Mouse (Mus musculus): ENCODE measurements at regions not wholly inside any gene's neighbourhood (a gene's known extent, or its start where the extent isn't known, plus 50 kb on each side); places are given as distances from the start of the nearest gene placed in this dataset.

DNA sequence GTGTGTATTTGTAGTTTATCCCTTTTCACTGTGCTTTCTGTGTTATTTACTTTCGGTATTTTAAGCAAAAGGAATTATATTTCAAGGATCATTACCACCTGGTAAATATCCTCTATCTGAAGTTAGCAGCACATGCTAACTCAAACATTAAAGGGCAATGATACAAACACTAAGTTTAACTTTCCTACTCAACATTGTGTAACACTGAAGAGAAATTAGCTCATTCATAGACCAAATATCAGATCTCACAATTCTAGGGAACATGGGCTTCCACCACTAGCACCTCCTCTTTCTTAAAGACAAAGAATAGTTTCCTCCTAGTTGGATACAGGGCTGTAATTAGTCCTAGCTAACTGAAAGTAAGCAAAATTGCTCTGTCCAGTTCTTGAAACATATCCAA lies 377.4 kb downstream of the Kcnj2 start:
- no peak for DNase-seq (ENCODE audit: low spot score)

DNA sequence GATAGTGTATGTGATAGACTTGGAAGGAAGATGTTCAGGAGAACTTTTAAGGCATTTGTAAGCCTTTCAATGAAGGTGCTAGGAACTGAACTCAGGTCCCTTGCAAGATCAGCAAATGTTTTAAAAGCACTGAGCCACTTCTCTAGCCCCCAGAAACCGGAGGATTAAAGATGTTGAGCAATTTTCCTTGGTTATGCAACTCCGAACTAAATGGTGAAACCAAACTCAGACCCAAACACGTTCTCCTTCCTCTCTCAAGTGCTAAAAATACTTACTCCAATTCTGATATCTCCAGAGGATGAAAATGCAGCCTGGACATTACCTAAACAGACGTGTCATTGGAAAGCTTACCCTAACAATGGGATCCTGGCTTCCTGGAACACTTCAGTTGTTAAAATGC lies 378.8 kb downstream of the Kcnj2 start:
- DNase-seq (ENCODE audit: low spot score): no peak

GRCm38 (mm10) chr11:111445764-111446163 lies 379.8 kb downstream of the Kcnj2 start:
- DNase-seq (ENCODE audit: low spot score): no peak

DNA sequence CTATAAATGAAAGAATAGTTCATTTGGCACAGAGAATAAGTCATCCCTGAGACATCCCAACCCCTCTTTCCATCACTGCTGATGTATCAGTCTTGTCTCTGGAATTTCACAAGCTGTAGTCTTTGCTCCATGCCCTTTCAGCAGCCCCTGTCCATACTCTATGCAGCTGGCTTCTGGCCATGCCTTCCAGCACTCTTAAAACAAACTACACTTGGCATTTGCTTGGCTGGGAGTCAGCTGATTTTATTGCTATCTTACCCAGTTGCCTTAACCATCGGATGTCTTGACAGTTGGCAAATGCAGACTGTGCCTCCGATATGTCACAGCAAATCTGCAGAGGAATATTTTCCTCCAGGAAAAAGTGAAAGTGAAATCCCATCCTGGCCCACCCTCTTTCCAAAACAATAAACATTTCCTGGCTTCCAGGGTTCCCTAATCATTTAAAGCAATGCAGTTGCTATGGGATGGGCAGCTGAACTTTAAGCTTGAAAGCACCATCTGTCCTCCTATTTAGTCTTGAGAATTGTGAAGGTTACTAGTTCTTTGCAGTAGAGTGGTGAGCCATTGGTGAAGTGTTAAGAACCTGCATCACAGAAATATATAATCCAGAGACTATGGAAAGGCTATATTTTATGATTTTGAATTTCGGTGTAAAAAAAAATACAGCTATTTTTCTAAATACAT lies 385.0 kb downstream of the Kcnj2 start:
- DNase-seq (ENCODE audit: low spot score): no peak

DNA sequence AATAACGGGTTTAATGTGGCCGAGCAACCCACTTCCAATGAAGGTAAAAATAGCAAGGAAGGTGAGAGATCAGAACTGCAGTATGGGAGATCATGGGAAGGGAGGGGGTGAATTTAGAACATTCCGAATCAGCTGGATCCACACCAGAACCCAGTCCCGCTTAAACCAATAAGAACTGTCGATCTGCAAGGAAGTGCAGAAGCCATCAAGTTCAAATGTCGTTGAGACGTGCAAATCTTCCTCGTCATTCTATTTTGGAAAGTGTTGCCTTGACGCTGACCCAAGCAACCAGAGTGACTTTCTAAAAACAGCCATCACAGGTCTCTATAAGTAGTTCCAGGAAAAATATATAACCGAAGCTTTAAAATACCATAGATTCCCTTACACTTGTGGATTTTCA lies 394.1 kb downstream of the Kcnj2 start:
- no peak for DNase-seq (ENCODE audit: low spot score)

DNA sequence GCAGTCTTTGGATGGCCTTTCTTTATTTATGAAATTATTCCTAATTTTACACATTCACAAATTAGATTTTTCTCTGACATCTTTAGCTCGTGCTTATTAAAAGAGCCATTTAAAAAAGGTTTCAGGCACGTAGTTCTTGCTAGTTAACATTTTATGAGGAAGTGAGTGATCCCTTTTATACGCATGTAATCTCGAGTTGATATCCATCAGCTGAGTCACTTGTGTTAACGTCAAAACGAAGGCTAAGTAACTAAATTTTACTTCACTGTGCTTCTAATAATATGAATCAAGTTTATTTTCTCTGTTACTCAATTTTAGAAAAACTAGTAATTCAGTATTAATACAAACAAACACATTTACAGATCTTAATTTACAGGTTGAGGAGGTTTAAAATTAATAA lies 419.0 kb downstream of the Kcnj2 start:
- DNase-seq (ENCODE audit: low spot score): no peak

- no peak for DNase-seq (ENCODE audit: low spot score)
These were observed 446.5 kb downstream of the Kcnj2 start for GRCm38 (mm10) chr11:111512471-111512870.

- no peak for DNase-seq (ENCODE audit: low spot score)
These were observed 456.8 kb downstream of the Kcnj2 start for GRCm38 (mm10) chr11:111522716-111523115.

- peak; percentile 31 for DNase-seq (ENCODE audit: low spot score)
These were observed 457.5 kb downstream of the Kcnj2 start for GRCm38 (mm10) chr11:111523465-111523864.

DNA sequence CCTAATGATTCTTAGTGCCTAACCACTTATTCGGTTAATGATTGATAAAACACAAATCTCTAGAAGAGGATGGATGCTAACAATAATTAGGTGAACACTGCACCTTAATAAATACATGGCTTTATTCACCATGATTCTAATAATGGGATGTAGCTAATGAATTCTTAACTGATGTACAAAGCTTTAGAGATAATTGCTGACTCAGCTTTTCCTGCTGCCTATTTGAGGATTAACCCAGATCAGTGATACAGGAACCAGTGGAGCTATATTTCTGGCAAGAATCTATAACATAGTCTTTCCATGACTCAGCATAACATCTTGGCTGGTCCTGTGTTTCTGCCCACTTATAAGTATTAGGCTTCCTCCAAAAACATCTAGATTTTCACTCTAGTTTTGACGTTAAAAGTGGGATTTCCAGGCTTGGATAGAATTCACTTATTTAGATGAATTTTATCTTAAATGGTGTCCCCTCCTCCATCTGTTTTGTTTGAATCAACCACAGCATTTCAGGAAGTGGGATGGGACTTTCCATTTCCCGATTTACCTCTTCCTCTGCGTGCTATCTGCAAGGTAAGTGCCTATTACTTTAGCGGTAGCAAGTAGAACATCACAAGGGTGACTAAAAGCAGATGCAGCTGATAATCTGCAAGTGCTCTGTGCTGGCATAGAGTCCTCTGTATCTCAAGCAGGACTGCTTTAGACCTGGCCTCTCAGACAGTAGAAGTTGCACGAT lies 460.2 kb downstream of the Kcnj2 start:
- no peak for DNase-seq (ENCODE audit: low spot score)

- no peak for DNase-seq (ENCODE audit: low spot score)
These were observed 463.6 kb downstream of the Kcnj2 start for GRCm38 (mm10) chr11:111529591-111529990.

DNA sequence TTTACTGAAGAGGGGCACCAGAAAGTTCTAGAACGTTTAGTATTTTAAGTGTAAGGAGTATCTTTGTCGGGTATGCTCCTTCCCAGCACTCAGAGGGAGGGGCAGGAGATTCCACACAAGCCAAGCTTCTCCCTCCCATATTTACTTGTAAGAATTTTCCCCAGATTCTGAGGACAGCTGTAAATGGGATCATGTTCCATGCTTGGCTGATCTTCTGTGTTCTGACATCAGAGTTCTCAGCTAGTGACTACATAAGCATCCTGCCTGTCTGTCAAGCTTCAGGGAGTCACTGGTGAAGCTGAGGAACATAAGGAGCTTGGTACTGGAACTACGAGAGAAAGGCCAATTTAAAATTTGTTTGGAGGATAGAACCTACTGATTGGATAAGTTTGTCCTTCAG lies 464.9 kb downstream of the Kcnj2 start:
- no peak for DNase-seq (ENCODE audit: low spot score)

DNA sequence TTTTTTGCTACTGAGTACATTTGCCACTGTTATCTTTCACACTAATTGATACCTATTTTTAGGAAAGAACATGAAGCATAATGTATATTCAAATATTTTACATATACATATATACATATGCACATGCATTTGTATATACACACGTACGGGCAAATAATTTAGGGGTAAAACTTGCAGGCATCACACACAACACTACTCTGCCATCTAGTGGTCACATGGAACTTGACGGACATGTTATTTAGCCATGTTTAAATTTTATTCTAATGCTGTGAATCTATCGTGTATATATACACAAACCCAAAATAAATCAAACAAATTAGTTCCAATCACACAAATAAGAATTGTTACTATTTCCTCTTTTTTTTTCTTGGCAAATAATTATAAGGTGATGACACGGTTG lies 466.5 kb downstream of the Kcnj2 start:
- DNase-seq (ENCODE audit: low spot score): no peak

DNA sequence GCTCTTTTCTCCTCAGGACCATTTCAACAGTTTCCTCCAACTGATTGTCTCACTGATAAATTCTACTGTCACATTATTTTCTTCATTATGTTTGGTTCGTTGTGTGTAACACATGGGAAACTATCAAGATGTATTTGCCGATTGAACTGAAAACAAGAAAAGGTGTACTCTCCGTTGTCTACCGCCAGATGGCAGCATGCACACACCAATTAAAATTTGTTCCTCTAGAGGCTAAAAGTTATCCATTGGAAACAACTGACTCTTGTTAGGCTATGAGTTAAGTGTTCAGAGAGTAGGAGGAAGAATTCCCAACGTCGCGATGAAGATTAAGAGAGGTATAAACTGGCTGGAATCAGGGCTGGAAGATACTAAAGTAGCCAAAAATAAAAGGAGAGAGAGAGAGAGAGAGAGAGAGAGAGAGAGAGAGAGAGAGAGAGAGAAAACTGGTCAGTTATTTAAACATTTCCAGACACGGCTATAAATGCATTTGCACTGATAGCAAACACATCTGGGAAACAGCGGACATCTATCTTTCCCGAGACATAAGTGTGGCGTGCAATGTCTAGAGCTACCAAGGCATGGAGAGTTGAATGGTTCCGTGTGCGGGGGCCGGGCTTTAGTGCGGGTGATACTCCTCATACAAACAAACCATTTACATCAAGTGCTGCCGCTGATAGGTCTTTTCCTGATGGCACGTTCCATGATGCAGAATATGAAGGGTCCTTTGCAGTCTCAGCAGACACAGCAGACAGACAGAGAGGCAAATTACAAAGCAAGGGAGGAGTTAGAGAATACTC lies 470.3 kb downstream of the Kcnj2 start:
- no peak for DNase-seq (ENCODE audit: low spot score)

- no peak for DNase-seq (ENCODE audit: low spot score)
These were observed 471.7 kb downstream of the Kcnj2 start for GRCm38 (mm10) chr11:111537654-111538053.

DNA sequence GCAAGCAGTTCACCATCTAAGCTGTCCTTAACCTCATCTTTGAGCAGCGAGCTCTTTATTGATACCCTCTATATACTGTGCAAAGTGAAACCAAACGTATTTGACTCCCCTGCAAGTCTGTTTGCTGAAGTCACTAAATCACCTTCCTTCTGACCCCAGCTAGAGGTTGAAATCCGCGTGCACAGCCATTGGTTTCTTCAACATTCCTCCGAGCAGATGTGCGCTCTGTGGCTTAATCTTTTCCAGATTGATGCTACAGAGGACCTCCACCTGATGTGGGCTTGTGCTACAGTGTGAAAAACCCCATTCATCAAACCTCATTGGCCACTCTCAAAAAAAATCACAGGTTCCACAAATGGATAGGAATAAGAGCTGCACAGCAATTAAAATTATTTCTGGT lies 474.0 kb downstream of the Kcnj2 start:
- DNase-seq (ENCODE audit: low spot score): no peak

- no peak for DNase-seq (ENCODE audit: low spot score)
These were observed 479.3 kb downstream of the Kcnj2 start for GRCm38 (mm10) chr11:111545291-111545690.

GRCm38 (mm10) chr11:111555131-111555530 lies 489.2 kb downstream of the Kcnj2 start:
- no peak for DNase-seq (ENCODE audit: low spot score)

- DNase-seq (ENCODE audit: low spot score): no peak
These were observed 489.7 kb downstream of the Kcnj2 start for GRCm38 (mm10) chr11:111555615-111556014.

DNA sequence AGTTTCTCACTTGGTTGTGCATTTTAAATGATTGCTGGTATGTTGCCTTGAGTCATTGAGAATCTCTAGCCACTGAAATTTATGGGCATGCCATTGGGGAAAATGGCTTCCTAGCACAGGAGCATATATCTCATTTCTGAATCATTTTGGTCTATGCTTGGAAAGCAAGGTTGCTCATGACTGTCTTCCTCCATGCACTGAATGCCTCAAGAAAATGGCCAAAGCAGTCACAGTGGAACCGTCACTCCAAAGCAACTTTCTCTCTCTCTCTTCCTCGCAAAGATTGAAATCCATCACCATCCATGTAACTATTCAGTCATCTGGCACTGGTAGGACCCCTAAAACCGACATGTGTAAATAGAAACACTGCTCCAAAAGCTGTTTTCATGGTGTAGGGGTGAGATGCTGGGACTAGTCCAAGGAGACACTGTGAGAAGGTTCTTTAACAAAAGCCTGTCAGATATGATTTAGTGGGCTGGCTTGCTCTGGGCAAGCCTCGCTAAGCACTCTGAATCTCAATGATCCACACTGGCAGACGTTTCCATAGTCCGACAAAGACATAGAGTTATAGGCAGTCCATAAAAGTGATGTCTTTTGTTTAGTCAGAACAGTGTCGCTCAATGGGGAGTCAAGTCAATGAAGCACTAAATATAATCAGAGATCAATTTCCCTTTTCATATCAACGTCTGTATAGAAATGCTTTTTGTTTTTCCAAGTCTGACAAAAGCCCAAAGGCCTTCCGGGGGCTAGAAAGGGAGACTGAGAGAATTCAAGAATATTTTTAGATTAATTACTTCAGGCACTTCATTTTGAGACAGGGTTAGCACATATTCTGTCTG lies 492.6 kb downstream of the Kcnj2 start:
- DNase-seq (ENCODE audit: low spot score): no peak

GRCm38 (mm10) chr11:111563171-111563570 lies 497.2 kb downstream of the Kcnj2 start:
- no peak for DNase-seq (ENCODE audit: low spot score)

- DNase-seq (ENCODE audit: low spot score): no peak
These were observed 502.1 kb downstream of the Kcnj2 start for GRCm38 (mm10) chr11:111568041-111568440.

All from urinary bladder, adult 2 months (tissue).